Mouse (Mus musculus) C2C12 (cell line): ENCODE measurements around the gene Spata2. TPM values are rescaled to one million over a fixed set of nuclear protein-coding genes. Genes with fewer than 3 reads are reported as not detected.

ENCODE experiments used
- H3K27me3 ChIP-seq: one replicate; pipeline ENCODE4 v1.6.1; 2011; ENCODE audit not compliant: control insufficient read depth, insufficient read depth, insufficient read length
- H3K36me3 ChIP-seq: one replicate; pipeline ENCODE4 v1.6.1; 2011; ENCODE audit not compliant: control insufficient read depth, insufficient read depth
- H3K4me3 ChIP-seq: one replicate; pipeline ENCODE4 v1.5.1; 2011; ENCODE audit warnings: mild to moderate bottlenecking, control low read depth; ENCODE audit not compliant: poor library complexity, insufficient read depth, severe bottlenecking
- H3K79me2 ChIP-seq: one replicate; pipeline ENCODE4 v1.6.1; 2011; ENCODE audit not compliant: control insufficient read depth, insufficient read depth
- H3K79me3 ChIP-seq: one replicate; pipeline ENCODE4 v1.6.1; 2011; ENCODE audit warnings: low read depth, control low read depth
- H3ac ChIP-seq: one replicate; pipeline ENCODE3; 2011; ENCODE audit warnings: low read depth; ENCODE audit not compliant: control insufficient read depth, insufficient read length
- CEBPB ChIP-seq: IDR thresholded peaks from one replicate; pipeline ENCODE4 v1.6.1; 2011; ENCODE audit warnings: low read depth, mild to moderate bottlenecking, control low read depth, moderate library complexity
- CTCF ChIP-seq: IDR thresholded peaks from one replicate; pipeline ENCODE4 v1.5.1; 2011; ENCODE audit not compliant: control insufficient read depth, insufficient read depth, insufficient read length
- FOSL1 ChIP-seq: IDR thresholded peaks from one replicate; pipeline ENCODE4 v1.8.0; 2011; ENCODE audit warnings: mild to moderate bottlenecking, low read length; ENCODE audit not compliant: poor library complexity, insufficient read depth, severe bottlenecking
- MAX ChIP-seq: IDR thresholded peaks from one replicate; pipeline ENCODE4 v1.6.1; 2011; ENCODE audit warnings: mild to moderate bottlenecking, control low read depth
- MYOD1 ChIP-seq: IDR thresholded peaks from one replicate; pipeline ENCODE4 v1.6.1; 2011; ENCODE audit warnings: low read depth; ENCODE audit not compliant: control insufficient read depth, insufficient read length
- MYOG ChIP-seq: IDR thresholded peaks from one replicate; pipeline ENCODE4 v1.6.1; 2011; ENCODE audit not compliant: control insufficient read depth, insufficient read length; ENCODE audit errors: extremely low read depth
- USF1 ChIP-seq: IDR thresholded peaks from one replicate; pipeline ENCODE4 v1.6.1; 2011; ENCODE audit warnings: low read depth, mild to moderate bottlenecking, control low read depth, moderate library complexity
- polyA plus RNA-seq: library from polyadenylated mRNA; unstranded; fragments of >200 nt; fragmentation: generic; extraction: Trizol; gene quantifications from one replicate; pipeline ENCODE4 v1.2.1, GENCODE M21; 2012; ENCODE audit warnings: missing spikeins

Spata2 gene
- polyA plus RNA-seq, 1 experiment: 10.4 TPM

GRCm38 (mm10) chr2:167487551-167487950 lies 5.1 kb downstream of the Spata2 start:
- Histone ChIP-seq H3K4me3 (no peak overlapping the region), H3K79me2 (peaks cover 100% of the 10 kb centered on the region), H3ac (no peak overlapping the region), H3K79me3 (peaks cover 82% of the 10 kb centered on the region), H3K27me3 (no peaks in the 10 kb centered on the region), H3K36me3 (peaks cover 40% of the 10 kb centered on the region)
- TF ChIP-seq CTCF: no peak
- TF ChIP-seq FOSL1: no peak

- no peak overlapping the region for H3ac ChIP-seq
- peaks cover 93% of the 10 kb centered on the region for H3K79me2 ChIP-seq
- peaks cover 72% of the 10 kb centered on the region for H3K79me3 ChIP-seq
- peaks cover 40% of the 10 kb centered on the region for H3K36me3 ChIP-seq
- TF ChIP-seq CEBPB: no peak
- no peak for TF ChIP-seq CTCF
- no peak for TF ChIP-seq MAX
- TF ChIP-seq USF1: no peak
- TF ChIP-seq FOSL1: no peak
- TF ChIP-seq MYOG: no peak
- no peak for TF ChIP-seq MYOD1
- no peak overlapping the region for H3K4me3 ChIP-seq
- no peaks in the 10 kb centered on the region for H3K27me3 ChIP-seq
Observed at GRCm38 (mm10) chr2:167486573-167486972, 6.1 kb downstream of the Spata2 start.

GRCm38 (mm10) chr2:167485501-167486377 lies 6.9 kb downstream of the Spata2 start:
- H3K79me2 ChIP-seq: peaks cover 84% of the 10 kb centered on the region
- TF ChIP-seq FOSL1 (no peak), USF1 (no peak), MAX (no peak), MYOD1 (no peak), MYOG (no peak), CTCF (no peak), CEBPB (no peak)
- H3K27me3 ChIP-seq: no peaks in the 10 kb centered on the region
- H3ac ChIP-seq: no peak overlapping the region
- H3K4me3 ChIP-seq: no peak overlapping the region
- peaks cover 40% of the 10 kb centered on the region for H3K36me3 ChIP-seq
- peaks cover 64% of the 10 kb centered on the region for H3K79me3 ChIP-seq

- Histone ChIP-seq H3K36me3 (peaks cover 40% of the 10 kb centered on the region), H3K27me3 (no peaks in the 10 kb centered on the region), H3ac (no peak overlapping the region), H3K4me3 (no peak overlapping the region), H3K79me3 (peaks cover 56% of the 10 kb centered on the region), H3K79me2 (peaks cover 76% of the 10 kb centered on the region)
- TF ChIP-seq MYOG (no peak), CTCF (no peak), MYOD1 (no peak), MAX (no peak), FOSL1 (no peak), USF1 (no peak), CEBPB (no peak)
Observed at GRCm38 (mm10) chr2:167484932-167485331, 7.8 kb downstream of the Spata2 start.

GRCm38 (mm10) chr2:167483827-167484410 lies 8.8 kb downstream of the Spata2 start:
- Histone ChIP-seq H3K27me3 (no peaks in the 10 kb centered on the region), H3ac (no peak overlapping the region), H3K36me3 (peaks cover 38% of the 10 kb centered on the region), H3K79me3 (peaks cover 46% of the 10 kb centered on the region), H3K79me2 (peaks cover 66% of the 10 kb centered on the region), H3K4me3 (no peak overlapping the region)
- TF ChIP-seq CTCF: no peak
